Mouse (Mus musculus): ENCODE measurements around the gene Elmo3.

Gene Elmo3

GRCm38 (mm10) chr8:105298351-105299252, 6.8 kb upstream of the Elmo3 start:
- DNase-seq (ENCODE audit: low spot score), result no peak

GRCm38 (mm10) chr8:105299962-105300361, 5.4 kb upstream of the Elmo3 start:
- DNase-seq (ENCODE audit: low spot score), result no peak

GRCm38 (mm10) chr8:105303396-105303795, 2.0 kb upstream of the Elmo3 start:
- DNase-seq (ENCODE audit: low spot score), result no peak

GRCm38 (mm10) chr8:105303874-105304273, 1.5 kb upstream of the Elmo3 start:
- DNase-seq (ENCODE audit: low spot score), result no peak

GRCm38 (mm10) chr8:105304325-105305210, 833 bp upstream of the Elmo3 start:
- no peak for DNase-seq (ENCODE audit: low spot score)

- no peak for DNase-seq (ENCODE audit: low spot score)
Observed at GRCm38 (mm10) chr8:105306146-105306691, 818 bp downstream of the Elmo3 start.

- no peak for DNase-seq (ENCODE audit: low spot score)
Observed at GRCm38 (mm10) chr8:105307670-105308069, 2.3 kb downstream of the Elmo3 start.

GRCm38 (mm10) chr8:105308428-105308827, 3.0 kb downstream of the Elmo3 start:
- DNase-seq (ENCODE audit: low spot score), result no peak

- DNase-seq (ENCODE audit: low spot score), result no peak
Observed at GRCm38 (mm10) chr8:105309142-105309847, 3.9 kb downstream of the Elmo3 start.

- DNase-seq (ENCODE audit: low spot score), result no peak
Observed at GRCm38 (mm10) chr8:105310118-105310517, 4.7 kb downstream of the Elmo3 start.

- no peak for DNase-seq (ENCODE audit: low spot score)
Observed at GRCm38 (mm10) chr8:105311718-105312117, 6.3 kb downstream of the Elmo3 start.

- no peak for DNase-seq (ENCODE audit: low spot score)
Observed at GRCm38 (mm10) chr8:105312891-105313481, 7.6 kb downstream of the Elmo3 start.

GRCm38 (mm10) chr8:105313622-105314402, 8.4 kb downstream of the Elmo3 start:
- no peak for DNase-seq (ENCODE audit: low spot score)

GRCm38 (mm10) chr8:105315073-105315769, 9.8 kb downstream of the Elmo3 start:
- no peak for DNase-seq (ENCODE audit: low spot score)

GRCm38 (mm10) chr8:105317941-105318340, 12.5 kb downstream of the Elmo3 start:
- DNase-seq (ENCODE audit: low spot score), result no peak

- no peak for DNase-seq (ENCODE audit: low spot score)
Observed at GRCm38 (mm10) chr8:105318662-105319190, 13.3 kb downstream of the Elmo3 start.

GRCm38 (mm10) chr8:105323183-105323582, 17.8 kb downstream of the Elmo3 start:
- DNase-seq (ENCODE audit: low spot score), result no peak

GRCm38 (mm10) chr8:105325641-105326093, 20.3 kb downstream of the Elmo3 start:
- DNase-seq (ENCODE audit: low spot score), result no peak

- DNase-seq (ENCODE audit: low spot score), result peak; percentile 95
Observed at GRCm38 (mm10) chr8:105326141-105326672, 20.8 kb downstream of the Elmo3 start, which contains the start of the genes Lrrc29 and Tmem208. Gene Lrrc29, minus strand, starts transcription at chr8:105326278. Gene Tmem208, plus strand, starts transcription at chr8:105326354.

All from left cerebral cortex, adult 11 months (tissue).